Mouse (Mus musculus) forebrain, embryonic 13.5 days (tissue): ENCODE measurements around the gene Zfp651. TPM values are rescaled to one million over a fixed set of nuclear protein-coding genes. Genes with fewer than 3 reads are reported as not detected.

Experiments
- ATAC-seq: fragments of 200-750 bp; cut with Nextera tagmentation; 2 replicates; pipeline ENCODE4 v1.8.0; 2017
- H3K27ac ChIP-seq: fragments of 300-500 bp; sonication (generic); 2 replicates; pipeline ENCODE4 v1.5.1; 2015; ENCODE audit warnings: inconsistent platforms, mild to moderate bottlenecking, moderate library complexity
- H3K27me3 ChIP-seq: fragments of 300-500 bp; sonication (generic); 2 replicates; pipeline ENCODE4 v1.6.1; 2015; ENCODE audit warnings: mild to moderate bottlenecking, inconsistent platforms
- H3K36me3 ChIP-seq: fragments of 300-500 bp; sonication (generic); 2 replicates; pipeline ENCODE4 v1.6.1; 2015; ENCODE audit warnings: mild to moderate bottlenecking, inconsistent platforms; ENCODE audit not compliant: poor library complexity, severe bottlenecking
- H3K4me1 ChIP-seq: fragments of 300-500 bp; sonication (generic); 2 replicates; pipeline ENCODE4 v1.6.1; 2015; ENCODE audit warnings: inconsistent platforms
- H3K4me2 ChIP-seq: fragments of 300-500 bp; sonication (generic); 2 replicates; pipeline ENCODE4 v1.6.1; 2015; ENCODE audit warnings: inconsistent platforms, mild to moderate bottlenecking, moderate library complexity
- H3K4me3 ChIP-seq: fragments of 300-500 bp; sonication (generic); 2 replicates; pipeline ENCODE4 v1.5.1; 2015; ENCODE audit warnings: mild to moderate bottlenecking, inconsistent platforms
- H3K9ac ChIP-seq: fragments of 300-500 bp; sonication (generic); 2 replicates; pipeline ENCODE4 v1.6.1; 2015; ENCODE audit warnings: mild to moderate bottlenecking, inconsistent platforms
- H3K9me3 ChIP-seq: fragments of 300-500 bp; sonication (generic); replicated peaks from 2 replicates; pipeline ENCODE4 v1.6.1; 2016; ENCODE audit warnings: inconsistent platforms
- WGBS: fragments of 180-500 bp; shearing (Covaris S2); methylation state at CpG from one replicate; pipeline ENCODE4 v1.1.7; 2015; 5-methylcytosine and 5-hydroxymethylcytosine counted together
- polyA plus RNA-seq: library from polyadenylated mRNA; unstranded; fragments of >200 nt; fragmentation: Nextera tagmentation; extraction: Ambion mirVana; gene quantifications from 2 replicates; pipeline ENCODE4 v1.2.1, GENCODE M21; 2015

Gene Zfp651
- polyA plus RNA-seq, 1 experiment from 2014 or later, result 8.1 TPM

GRCm38 (mm10) chr9:121765166-121765855, 6.2 kb downstream of the Zfp651 start:
- no peaks in the 10 kb centered on the region for H3K27me3 ChIP-seq
- WGBS, result 83% methylated on average over 16 of the region's 16 CpGs
- no peak overlapping the region for H3K27ac ChIP-seq
- H3K36me3 ChIP-seq, result peaks cover 76% of the 10 kb centered on the region
- H3K4me3 ChIP-seq, result no peak overlapping the region
- no peak overlapping the region for H3K9ac ChIP-seq
- ATAC-seq, result no peak
- H3K9me3 ChIP-seq, result no peaks in the 10 kb centered on the region
- no peak overlapping the region for H3K4me2 ChIP-seq
- peaks cover 25% of the 10 kb centered on the region for H3K4me1 ChIP-seq

GRCm38 (mm10) chr9:121772412-121772811, 13.3 kb downstream of the Zfp651 start:
- ATAC-seq, result no peak
- no peaks in the 10 kb centered on the region for H3K4me1 ChIP-seq
- no peak overlapping the region for H3K9ac ChIP-seq
- H3K27ac ChIP-seq, result no peak overlapping the region
- H3K27me3 ChIP-seq, result peaks cover 19% of the 10 kb centered on the region
- H3K4me2 ChIP-seq, result no peak overlapping the region
- WGBS, result 79% methylated on average over 5 of the region's 5 CpGs
- no peaks in the 10 kb centered on the region for H3K9me3 ChIP-seq
- H3K36me3 ChIP-seq, result peaks cover 25% of the 10 kb centered on the region
- H3K4me3 ChIP-seq, result no peak overlapping the region

GRCm38 (mm10) chr9:121775951-121776350, 16.8 kb downstream of the Zfp651 start:
- no peak for ATAC-seq
- H3K27me3 ChIP-seq, result peaks cover 48% of the 10 kb centered on the region
- H3K27ac ChIP-seq, result no peak overlapping the region
- H3K9me3 ChIP-seq, result no peaks in the 10 kb centered on the region
- no peak overlapping the region for H3K4me3 ChIP-seq
- 83% methylated on average over 10 of the region's 10 CpGs for WGBS
- H3K9ac ChIP-seq, result no peak overlapping the region
- no peak overlapping the region for H3K4me2 ChIP-seq
- H3K36me3 ChIP-seq, result no peaks in the 10 kb centered on the region
- H3K4me1 ChIP-seq, result peaks cover 12% of the 10 kb centered on the region

- H3K36me3 ChIP-seq, result no peaks in the 10 kb centered on the region
- peaks cover 12% of the 10 kb centered on the region for H3K4me1 ChIP-seq
- no peak overlapping the region for H3K9ac ChIP-seq
- no peaks in the 10 kb centered on the region for H3K9me3 ChIP-seq
- H3K27ac ChIP-seq, result no peak overlapping the region
- H3K4me3 ChIP-seq, result no peak overlapping the region
- no peak overlapping the region for H3K4me2 ChIP-seq
- no peak for ATAC-seq
- H3K27me3 ChIP-seq, result peaks cover 48% of the 10 kb centered on the region
- whole genome bisulfite sequencing, result 83% methylated on average over 7 of the region's 7 CpGs
These were observed 17.4 kb downstream of the Zfp651 start for GRCm38 (mm10) chr9:121776511-121776910.

- 21% methylated on average over 30 of the region's 30 CpGs for WGBS
- Histone ChIP-seq H3K4me3 (peak within 1 kb of the TSS; percentile 37), H3K9ac (peak within 1 kb of the TSS; percentile 45), H3K4me1 (peaks cover 12% of the 10 kb centered on the region), H3K9me3 (no peaks in the 10 kb centered on the region), H3K27me3 (peaks cover 48% of the 10 kb centered on the region), H3K27ac (no peak within 1 kb of the TSS), H3K36me3 (no peaks in the 10 kb centered on the region), H3K4me2 (peak within 1 kb of the TSS; percentile 64)
- ATAC-seq, result peak; percentile 68
These were observed 18.4 kb downstream of the Zfp651 start, which contains the start of gene Klhl40 for GRCm38 (mm10) chr9:121777484-121778065. TSS of gene Klhl40 (plus strand) at chr9:121777607.

GRCm38 (mm10) chr9:121778066-121778624, 19.0 kb downstream of the Zfp651 start:
- Histone ChIP-seq H3K9ac (peak overlapping the region; percentile 45), H3K9me3 (no peaks in the 10 kb centered on the region), H3K36me3 (no peaks in the 10 kb centered on the region), H3K27ac (no peak overlapping the region), H3K4me1 (peaks cover 12% of the 10 kb centered on the region), H3K4me2 (peak overlapping the region; percentile 64), H3K27me3 (peaks cover 48% of the 10 kb centered on the region), H3K4me3 (peak overlapping the region; percentile 37)
- WGBS, result 14% methylated on average over 54 of the region's 54 CpGs
- ATAC-seq, result peak; percentile 54

- no peaks in the 10 kb centered on the region for H3K9me3 ChIP-seq
- H3K4me3 ChIP-seq, result no peak overlapping the region
- H3K4me2 ChIP-seq, result no peak overlapping the region
- ATAC-seq, result no peak
- no peak overlapping the region for H3K9ac ChIP-seq
- peaks cover 6% of the 10 kb centered on the region for H3K27me3 ChIP-seq
- whole genome bisulfite sequencing, result 90% methylated on average over 12 of the region's 12 CpGs
- H3K4me1 ChIP-seq, result peaks cover 4% of the 10 kb centered on the region; the same call in 1 of the 2 replicates
- H3K36me3 ChIP-seq, result no peaks in the 10 kb centered on the region
- H3K27ac ChIP-seq, result no peak overlapping the region
These were observed 25.7 kb downstream of the Zfp651 start for GRCm38 (mm10) chr9:121784801-121785200.

- Histone ChIP-seq H3K4me3 (no peak overlapping the region), H3K9me3 (no peaks in the 10 kb centered on the region), H3K36me3 (no peaks in the 10 kb centered on the region), H3K27ac (no peak overlapping the region), H3K27me3 (0 out of 2 replicates have a peak, but pooled peaks cover 3% of the 10 kb centered on the region), H3K9ac (no peak overlapping the region), H3K4me2 (no peak overlapping the region), H3K4me1 (peaks cover 4% of the 10 kb centered on the region; the same call in 1 of the 2 replicates)
- 82% methylated on average over 8 of the region's 8 CpGs for WGBS
- no peak for ATAC-seq
These were observed 26.1 kb downstream of the Zfp651 start for GRCm38 (mm10) chr9:121785261-121785660.

- no peaks in the 10 kb centered on the region for H3K36me3 ChIP-seq
- no peak overlapping the region for H3K4me2 ChIP-seq
- WGBS, result 78% methylated on average over 2 of the region's 2 CpGs
- no peak for ATAC-seq
- H3K4me1 ChIP-seq, result peaks cover 4% of the 10 kb centered on the region; the same call in 1 of the 2 replicates
- no peak overlapping the region for H3K27ac ChIP-seq
- no peak overlapping the region for H3K4me3 ChIP-seq
- H3K9ac ChIP-seq, result no peak overlapping the region
- no peaks in the 10 kb centered on the region for H3K27me3 ChIP-seq
- no peaks in the 10 kb centered on the region for H3K9me3 ChIP-seq
These were observed 27.2 kb downstream of the Zfp651 start for GRCm38 (mm10) chr9:121786359-121786758.

- no peak overlapping the region for H3K4me3 ChIP-seq
- 11% methylated on average over 5 of the region's 5 CpGs for WGBS
- H3K27me3 ChIP-seq, result 0 out of 2 replicates have a peak, but pooled peaks cover 3% of the 10 kb centered on the region
- ATAC-seq, result no peak
- no peak overlapping the region for H3K4me2 ChIP-seq
- no peak overlapping the region for H3K27ac ChIP-seq
- no peaks in the 10 kb centered on the region for H3K36me3 ChIP-seq
- H3K4me1 ChIP-seq, result peaks cover 13% of the 10 kb centered on the region
- no peak overlapping the region for H3K9ac ChIP-seq
- no peaks in the 10 kb centered on the region for H3K9me3 ChIP-seq
These were observed 32.1 kb downstream of the Zfp651 start for GRCm38 (mm10) chr9:121791206-121791605.

- H3K27ac ChIP-seq, result no peak within 1 kb of the TSS
- H3K4me3 ChIP-seq, result no peak within 1 kb of the TSS
- WGBS, result 42% methylated on average over 24 of the region's 24 CpGs
- H3K9ac ChIP-seq, result no peak within 1 kb of the TSS
- ATAC-seq, result no peak
- H3K9me3 ChIP-seq, result no peaks in the 10 kb centered on the region
- no peak within 1 kb of the TSS for H3K4me2 ChIP-seq
- H3K36me3 ChIP-seq, result no peaks in the 10 kb centered on the region
- H3K4me1 ChIP-seq, result peaks cover 13% of the 10 kb centered on the region
- H3K27me3 ChIP-seq, result 0 out of 2 replicates have a peak, but pooled peaks cover 3% of the 10 kb centered on the region
These were observed 32.8 kb downstream of the Zfp651 start, which contains the start of gene Hhatl for GRCm38 (mm10) chr9:121791757-121792521. TSS of gene Hhatl (minus strand) at chr9:121792507.
